Mouse (Mus musculus) heart, adult 2 months (tissue): ENCODE measurements around the gene Sycp3. TPM values are rescaled to one million over a fixed set of nuclear protein-coding genes. Genes with fewer than 3 reads are reported as not detected.

Experiments used
- DNase-seq, 2 experiments: peaks; one replicate each; pipeline ENCODE4 v3.0.0; 2021
- H3K27ac ChIP-seq: fragments of 200-600 bp; 2 replicates; pipeline ENCODE4 v1.8.1; 2022
- H3K27me3 ChIP-seq: fragments of 200-500 bp; 2 replicates; pipeline ENCODE4 v1.6.1; 2012; ENCODE audit warnings: mild to moderate bottlenecking, low read length, inconsistent platforms, mixed read lengths; ENCODE audit not compliant: control insufficient read depth, insufficient read depth
- H3K36me3 ChIP-seq: fragments of 200-500 bp; 2 replicates; pipeline ENCODE4 v1.6.1; 2012; ENCODE audit warnings: low read length, inconsistent platforms; ENCODE audit not compliant: control insufficient read depth, insufficient read depth
- H3K4me1 ChIP-seq: fragments of 200-500 bp; 2 replicates; pipeline ENCODE4 v1.6.1; 2011; ENCODE audit warnings: low read length; ENCODE audit not compliant: control insufficient read depth, insufficient read depth
- H3K4me3 ChIP-seq: fragments of 200-600 bp; 2 replicates; pipeline ENCODE4 v1.8.1; 2022
- H3K79me2 ChIP-seq: fragments of 200-500 bp; replicated peaks from 2 replicates; pipeline ENCODE4 v1.6.1; 2012; ENCODE audit warnings: mild to moderate bottlenecking, inconsistent platforms, low read length, moderate library complexity, mixed read lengths; ENCODE audit not compliant: control insufficient read depth, insufficient read depth
- H3K9ac ChIP-seq: fragments of 200-500 bp; 2 replicates; pipeline ENCODE4 v1.6.1; 2012; ENCODE audit warnings: low read depth, mild to moderate bottlenecking, control low read depth, inconsistent platforms, low read length, mixed read lengths
- CTCF ChIP-seq: fragments of 200-600 bp; IDR thresholded peaks from 2 replicates; pipeline ENCODE4 v1.8.1; 2022; ENCODE audit warnings: antibody characterized with exemption, mild to moderate bottlenecking, moderate library complexity
- EP300 ChIP-seq: fragments of 200-500 bp; IDR thresholded peaks from 2 replicates; pipeline ENCODE4 v1.6.1; 2011; ENCODE audit warnings: low read depth, low read length, control low read depth; ENCODE audit not compliant: insufficient read depth
- POLR2A ChIP-seq: fragments of 200-500 bp; IDR thresholded peaks from 2 replicates; pipeline ENCODE4 v1.6.1; 2011; ENCODE audit warnings: mild to moderate bottlenecking, low read depth, low read length, control low read depth; ENCODE audit not compliant: insufficient read depth
- WGBS: fragments of 180-500 bp; shearing (Covaris S2); methylation state at CpG from one replicate; pipeline ENCODE4 v1.1.7; 2018; 5-methylcytosine and 5-hydroxymethylcytosine counted together
- intact Hi-C: fragments of 180-260 bp; cut with DNase I; formaldehyde crosslinking; loops from one replicate; pipeline ENCODE4 v1.15.1; 2025
- polyA plus RNA-seq: library from polyadenylated mRNA; depleted of rRNA; stranded (reverse); fragments of >200 nt; gene quantifications from 2 replicates; pipeline ENCODE4 v1.2.3, GENCODE M21; 2012
- total RNA-seq, 2 experiments: library from RNA; stranded (reverse); gene quantifications; 2 replicates each; pipeline ENCODE4 v1.2.3; 2021

Gene Sycp3
- total and polyA plus RNA-seq, 3 experiments = not detected

DNA sequence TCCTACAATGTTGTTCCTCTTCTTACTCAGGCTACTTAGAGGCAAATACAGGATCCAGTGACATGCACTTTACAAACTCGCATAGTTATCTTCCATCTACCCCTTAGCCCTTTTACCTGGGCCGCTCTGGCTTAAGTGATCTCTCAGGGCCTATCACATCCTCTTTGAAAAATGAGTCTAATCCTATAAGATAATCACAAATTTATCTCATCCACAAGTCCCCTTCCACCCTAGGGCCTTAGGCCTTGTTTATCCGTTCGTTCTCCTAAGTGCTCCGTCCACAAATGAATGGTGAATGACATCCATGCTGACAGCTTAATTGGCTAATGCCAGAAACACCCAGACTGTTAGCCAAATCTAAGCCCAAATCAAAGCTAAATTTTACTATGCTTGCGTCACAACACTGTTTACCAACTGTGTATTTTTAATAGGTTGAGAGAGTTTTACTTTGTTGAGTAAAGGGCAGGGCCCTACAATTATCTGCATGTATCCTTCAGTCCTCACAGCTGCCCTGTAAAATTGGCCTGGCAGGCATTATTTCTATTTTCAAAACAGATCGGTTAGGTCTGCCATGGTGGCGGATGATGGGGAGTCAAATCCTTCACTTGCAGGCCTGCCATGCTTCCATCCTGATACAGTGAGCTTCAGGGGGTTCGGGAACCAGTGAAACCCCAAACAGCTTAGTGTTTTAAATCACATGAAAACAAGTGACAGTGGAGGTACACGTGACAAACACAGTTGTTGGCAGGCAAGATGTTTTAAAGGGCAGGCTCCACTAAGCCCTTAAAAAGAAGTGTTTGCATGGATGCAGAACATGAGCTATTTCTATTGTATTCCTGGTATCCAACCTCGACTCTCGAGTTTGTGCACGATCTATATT is 42.8 kb downstream of the Sycp3 start:
- peak overlapping the region; percentile 81 for H3K4me3 ChIP-seq
- peak in 1 of 2 experiments; percentile 28 for DNase-seq
- peak overlapping the region; percentile 93 for H3K27ac ChIP-seq
- no peak for TF ChIP-seq CTCF
- no peak for TF ChIP-seq EP300
- peak overlapping the region; percentile 60 for H3K9ac ChIP-seq
- H3K27me3 ChIP-seq = no peaks in the 10 kb centered on the region
- intact Hi-C loops = loop anchor here (5.0 kb wide), 2 partner anchors 125 to 230 kb away; partner anchors contain the start of genes Arl1, Dram1 and Gnptab
- no peaks in the 10 kb centered on the region; the same call in 1 of the 2 replicates for H3K4me1 ChIP-seq
- H3K36me3 ChIP-seq = peaks cover 4% of the 10 kb centered on the region
- 55% methylated on average over 13 of the region's 13 CpGs for WGBS
- H3K79me2 ChIP-seq = peaks cover 3% of the 10 kb centered on the region; the same call in 1 of the 2 replicates

DNA sequence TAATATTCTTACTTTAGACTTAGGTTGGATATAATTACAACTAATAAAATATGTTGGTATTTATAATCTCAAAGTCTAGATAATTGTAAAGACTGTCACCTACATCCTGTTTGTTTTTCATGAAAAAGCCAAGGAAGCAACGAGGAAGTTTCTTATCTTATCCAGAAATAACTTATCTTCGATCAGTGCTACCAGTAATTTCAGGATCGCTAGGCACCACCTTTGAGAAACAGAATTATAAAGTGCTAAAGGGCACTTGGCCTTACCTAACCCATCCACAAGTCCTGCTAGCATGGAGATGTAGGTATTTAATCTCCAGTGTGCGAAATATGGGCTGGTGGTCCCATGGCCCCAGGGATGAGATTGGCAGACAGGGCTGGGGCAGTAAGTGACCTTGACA is 43.5 kb downstream of the Sycp3 start:
- H3K9ac ChIP-seq = peak overlapping the region; percentile 85
- H3K79me2 ChIP-seq = peaks cover 3% of the 10 kb centered on the region; the same call in 1 of the 2 replicates
- DNase-seq = no peak
- no peaks in the 10 kb centered on the region for H3K27me3 ChIP-seq
- H3K36me3 ChIP-seq = peaks cover 4% of the 10 kb centered on the region
- peak overlapping the region; percentile 81 for H3K4me3 ChIP-seq
- no peak for TF ChIP-seq CTCF
- no peak for TF ChIP-seq POLR2A
- no peak for TF ChIP-seq EP300
- H3K4me1 ChIP-seq = no peaks in the 10 kb centered on the region
- intact Hi-C loops = loop anchor here (5.0 kb wide), 2 partner anchors 126 to 229 kb away; partner anchors contain the start of genes Arl1, Dram1 and Gnptab
- WGBS = 20% methylated on average over 4 of the region's 4 CpGs
- peak overlapping the region; percentile 93 for H3K27ac ChIP-seq

DNA sequence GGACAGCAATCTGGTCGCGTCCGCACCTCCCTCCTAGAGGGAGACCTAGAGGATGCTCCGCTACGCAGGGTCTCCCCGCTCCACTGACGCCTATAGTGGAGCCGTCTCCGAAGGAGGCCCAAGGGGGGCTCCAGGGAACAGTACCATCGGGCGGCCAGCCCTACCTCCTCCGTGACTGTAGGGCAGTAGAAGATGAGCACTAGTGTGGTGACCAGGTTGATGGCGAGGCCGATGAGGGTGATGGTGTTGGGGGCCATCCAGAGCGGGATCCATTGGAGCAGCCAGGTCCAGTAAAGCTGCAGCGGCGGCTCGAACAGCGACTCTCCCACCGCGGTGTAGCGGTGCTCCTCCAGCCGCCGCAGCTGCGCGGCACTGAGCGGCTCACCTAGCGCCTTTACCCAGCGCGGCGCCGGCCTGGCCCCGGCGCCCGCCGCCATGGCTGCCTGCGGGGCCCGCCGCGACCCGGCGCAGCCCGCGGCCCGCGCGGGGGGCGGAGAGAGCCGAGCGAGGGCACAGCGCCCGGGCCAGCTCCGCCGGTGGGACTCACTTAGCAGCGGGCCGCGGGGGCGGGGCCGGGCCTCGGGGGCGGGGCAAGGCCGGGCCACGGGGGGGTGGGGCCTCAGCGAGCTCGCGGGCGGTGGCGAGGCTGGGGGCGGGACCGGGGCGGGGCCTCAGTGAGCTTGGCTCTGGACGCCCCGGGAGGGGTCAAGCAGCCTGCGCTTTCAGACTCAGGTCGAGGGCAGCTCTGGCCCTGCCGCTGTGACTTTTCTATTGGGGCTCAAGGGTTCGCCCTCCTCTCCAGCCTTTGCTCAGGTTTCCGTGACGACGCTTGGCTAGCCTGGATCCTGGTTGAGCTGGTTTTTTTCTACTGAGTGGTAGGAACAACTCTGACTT is 44.3 kb downstream of the Sycp3 start, which contains the start of gene Chpt1:
TSS of gene Chpt1 (minus strand) at position 653 of the 894 bp plus-strand sequence.
- peak; percentile 94 for DNase-seq
- WGBS = under 1% methylated on average over 69 of the region's 80 CpGs
- Histone ChIP-seq H3K4me1 (no peaks in the 10 kb centered on the region), H3K9ac (peak within 1 kb of the TSS; percentile 85), H3K36me3 (peaks cover 4% of the 10 kb centered on the region), H3K79me2 (peaks cover 3% of the 10 kb centered on the region; the same call in 1 of the 2 replicates), H3K27ac (peak within 1 kb of the TSS; percentile 93), H3K4me3 (peak within 1 kb of the TSS; percentile 81), H3K27me3 (no peaks in the 10 kb centered on the region)
- intact Hi-C loops = loop anchor here (5.0 kb wide), 2 partner anchors 126 to 229 kb away; partner anchors contain the start of genes Arl1, Dram1 and Gnptab
- TF ChIP-seq POLR2A = peak; percentile 90
- TF ChIP-seq CTCF = no peak

DNA sequence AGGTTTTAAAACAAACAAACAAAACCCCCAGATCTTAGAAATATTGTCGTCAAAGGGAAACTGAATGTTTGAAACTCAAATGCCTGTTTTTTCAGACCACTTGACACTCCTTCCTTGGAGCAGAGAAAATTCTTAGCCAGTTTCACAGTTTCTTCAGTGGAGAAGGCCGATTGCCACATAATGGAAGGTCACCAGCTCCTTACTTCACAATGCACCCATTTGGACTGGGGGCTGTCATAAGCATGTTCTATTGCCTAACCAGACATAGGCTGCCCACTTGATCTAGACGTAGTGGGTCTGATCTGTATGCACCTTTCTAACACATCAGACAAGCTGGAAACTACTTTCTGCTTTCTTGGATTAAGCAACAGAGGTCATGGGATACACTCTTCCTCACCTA is 45.1 kb downstream of the Sycp3 start:
- TF ChIP-seq POLR2A (no peak), EP300 (no peak), CTCF (no peak)
- Histone ChIP-seq H3K27me3 (no peaks in the 10 kb centered on the region), H3K4me1 (no peaks in the 10 kb centered on the region), H3K36me3 (peaks cover 4% of the 10 kb centered on the region), H3K4me3 (no peak overlapping the region), H3K9ac (peak overlapping the region; percentile 70; the same call in 1 of the 2 replicates), H3K79me2 (peaks cover 3% of the 10 kb centered on the region; the same call in 1 of the 2 replicates), H3K27ac (peak overlapping the region; percentile 85)
- WGBS = 77% methylated on average over 3 of the region's 3 CpGs
- no peak for DNase-seq
- intact Hi-C loops = loop anchor here (5.0 kb wide), 2 partner anchors 127 to 228 kb away; partner anchors contain the start of genes Arl1, Dram1 and Gnptab

DNA sequence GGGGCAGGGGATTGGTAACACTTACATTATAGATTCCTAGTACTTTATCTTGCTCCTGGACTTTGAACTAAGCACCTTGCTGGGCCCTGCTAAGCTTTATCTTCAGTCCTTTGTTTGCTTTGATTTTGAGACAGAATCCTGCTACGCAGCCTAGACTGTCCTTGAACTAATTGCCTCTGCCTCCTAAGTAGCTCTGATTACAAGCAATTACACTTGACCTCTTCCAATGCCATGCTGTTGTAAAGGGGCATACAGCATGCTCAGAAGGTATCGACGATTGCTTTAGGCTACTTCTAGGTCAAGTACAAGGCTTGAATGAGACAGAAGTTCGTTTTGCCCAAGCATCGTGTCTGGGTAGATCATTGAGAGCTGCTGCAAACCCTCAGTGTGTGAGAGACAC is 45.9 kb downstream of the Sycp3 start:
- no peak for DNase-seq
- intact Hi-C loops = no loop called here
- H3K4me1 ChIP-seq = no peaks in the 10 kb centered on the region; the same call in 1 of the 2 replicates
- H3K4me3 ChIP-seq = no peak overlapping the region
- no peak for TF ChIP-seq EP300
- no peak for TF ChIP-seq POLR2A
- no peak for TF ChIP-seq CTCF
- peaks cover 3% of the 10 kb centered on the region; the same call in 1 of the 2 replicates for H3K79me2 ChIP-seq
- H3K27ac ChIP-seq = no peak overlapping the region
- peaks cover 4% of the 10 kb centered on the region for H3K36me3 ChIP-seq
- no peak overlapping the region for H3K9ac ChIP-seq
- WGBS = 76% methylated on average over 5 of the region's 5 CpGs
- no peaks in the 10 kb centered on the region for H3K27me3 ChIP-seq
